Mouse (Mus musculus) E14TG2a.4 (cell line): ENCODE measurements around the gene Trappc3.
"Not testable (repeated sequence)": the region's sequence is repeated elsewhere in the genome, so short reads cannot be mapped to it uniquely, and the experiment has no call there.

Experiments
- H3K27me3 ChIP-seq: 2 replicates; pipeline ENCODE4 v1.6.1; 2014; ENCODE audit warnings: low read length, control low read depth; ENCODE audit not compliant: insufficient read depth
- H3K36me3 ChIP-seq: 2 replicates; pipeline ENCODE4 v1.6.1; 2014; ENCODE audit warnings: low read length, control low read depth; ENCODE audit not compliant: insufficient read depth
- H3K4me1 ChIP-seq: replicated peaks from 2 replicates; pipeline ENCODE4 v1.6.1; 2014; ENCODE audit warnings: low read depth, low read length, control low read depth
- H3K4me3 ChIP-seq: replicated peaks from 2 replicates; pipeline ENCODE4 v1.5.1; 2014; ENCODE audit warnings: mild to moderate bottlenecking, low read length
- H3K9me3 ChIP-seq: 2 replicates; pipeline ENCODE4 v1.6.1; 2014; ENCODE audit warnings: low read length, control low read depth
- CTCF ChIP-seq: conservative IDR thresholded peaks from 2 replicates; pipeline ENCODE4 v1.5.1; 2014; ENCODE audit warnings: low read length
- NANOG ChIP-seq: IDR thresholded peaks from 2 replicates; pipeline ENCODE4 v1.6.1; 2014; ENCODE audit warnings: borderline replicate concordance, low read length, mixed read lengths
- POU5F1 ChIP-seq: IDR thresholded peaks from 2 replicates; pipeline ENCODE4 v1.6.1; 2014; ENCODE audit warnings: low read length, borderline replicate concordance

The Trappc3 gene

DNA sequence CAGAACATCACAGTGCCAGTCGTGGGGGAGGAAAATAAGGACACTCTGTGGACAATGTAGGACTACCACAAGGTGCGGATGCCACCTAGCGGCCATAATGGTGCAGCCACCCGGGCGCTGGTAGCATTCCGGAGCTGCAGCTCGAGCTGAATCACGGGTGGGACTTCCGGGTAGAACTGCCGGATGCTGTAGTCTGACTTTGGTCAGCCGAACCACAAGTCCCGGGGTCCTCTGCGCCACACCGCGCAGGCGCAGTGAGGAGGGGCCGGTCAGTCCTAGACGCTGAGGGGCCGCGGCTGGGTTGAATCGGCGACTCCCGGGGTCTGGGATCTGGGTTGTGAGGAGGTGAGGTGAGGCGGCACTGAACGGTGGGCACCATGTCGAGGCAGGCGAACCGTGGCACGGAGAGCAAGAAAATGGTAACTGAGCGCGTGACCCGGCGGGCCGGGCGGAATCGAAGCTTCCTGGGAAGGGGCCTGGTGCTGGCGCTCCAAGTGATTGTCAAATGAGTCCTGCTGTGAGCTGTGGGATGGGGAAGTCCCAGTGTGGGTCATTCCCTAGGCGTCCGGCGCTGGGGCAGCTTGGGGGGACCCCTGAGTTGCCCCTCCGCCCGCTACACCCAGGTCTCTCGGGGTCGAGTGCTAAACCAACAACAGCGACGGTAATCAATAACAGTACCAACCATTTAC lies at the start of gene Trappc3:
Gene Trappc3 (plus strand): TSS at position 207 of the 689 bp plus-strand sequence.
- Histone ChIP-seq H3K9me3 (no peaks in the 10 kb centered on the region), H3K27me3 (peaks cover 14% of the 10 kb centered on the region), H3K4me3 (peak within 1 kb of the TSS; percentile 87), H3K4me1 (peaks cover 54% of the 10 kb centered on the region), H3K36me3 (0 out of 2 replicates have a peak, but pooled peaks cover 3% of the 10 kb centered on the region)
- TF ChIP-seq POU5F1 (no peak), CTCF (peak; percentile 95)

DNA sequence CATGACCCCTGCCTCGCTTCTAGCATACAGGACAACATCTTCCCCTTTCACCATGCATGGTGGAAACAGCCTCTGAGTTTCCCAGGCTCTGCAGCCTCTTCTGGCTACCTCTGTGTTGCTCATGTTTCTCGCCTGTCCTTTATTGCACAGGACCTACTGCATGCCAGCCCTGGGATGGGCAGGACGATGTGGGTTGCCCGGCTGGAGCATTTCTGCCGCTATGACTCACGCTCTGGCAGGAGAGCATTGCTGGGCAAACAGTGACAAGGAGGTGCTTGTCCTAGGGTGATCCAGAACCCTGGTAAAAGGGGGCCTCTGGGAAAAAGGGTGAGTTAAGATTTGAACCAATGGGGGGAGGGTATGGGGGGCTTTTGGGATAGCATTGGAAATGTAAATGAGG lies 44.4 kb upstream of the Trappc3 start:
- H3K36me3 ChIP-seq, result no peaks in the 10 kb centered on the region
- TF ChIP-seq NANOG, result no peak
- no peak for TF ChIP-seq POU5F1
- TF ChIP-seq CTCF, result no peak
- no peaks in the 10 kb centered on the region for H3K9me3 ChIP-seq

DNA sequence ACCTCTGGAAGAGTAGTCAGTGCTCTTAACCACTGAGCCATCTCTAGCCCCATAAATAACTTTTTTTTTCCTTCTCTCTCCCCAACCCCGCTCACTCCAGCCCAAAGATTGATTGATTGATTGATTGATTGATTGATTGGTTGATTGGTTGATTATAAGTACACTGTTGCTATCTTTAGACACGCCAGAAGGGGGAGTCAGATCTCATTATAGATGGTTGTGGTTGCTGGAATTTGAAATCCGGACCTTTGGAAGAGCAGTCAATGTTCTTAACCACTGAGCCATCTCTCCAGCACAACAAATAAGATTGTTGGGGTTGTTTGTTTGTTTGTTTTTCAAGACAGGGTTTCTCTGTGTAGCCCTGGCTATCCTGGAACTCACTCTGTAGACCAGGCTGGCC lies 42.6 kb upstream of the Trappc3 start:
- not testable (repeated sequence) for H3K9me3 ChIP-seq, H3K27me3 ChIP-seq, H3K36me3 ChIP-seq, H3K4me3 ChIP-seq, H3K4me1 ChIP-seq
- TF ChIP-seq CTCF, result peak; percentile 23

More for the DNA sequence above, 44.4 kb upstream of the Trappc3 start:
- Histone ChIP-seq H3K4me3 (no peak overlapping the region), H3K27me3 (no peaks in the 10 kb centered on the region), H3K4me1 (peaks cover 4% of the 10 kb centered on the region)

DNA sequence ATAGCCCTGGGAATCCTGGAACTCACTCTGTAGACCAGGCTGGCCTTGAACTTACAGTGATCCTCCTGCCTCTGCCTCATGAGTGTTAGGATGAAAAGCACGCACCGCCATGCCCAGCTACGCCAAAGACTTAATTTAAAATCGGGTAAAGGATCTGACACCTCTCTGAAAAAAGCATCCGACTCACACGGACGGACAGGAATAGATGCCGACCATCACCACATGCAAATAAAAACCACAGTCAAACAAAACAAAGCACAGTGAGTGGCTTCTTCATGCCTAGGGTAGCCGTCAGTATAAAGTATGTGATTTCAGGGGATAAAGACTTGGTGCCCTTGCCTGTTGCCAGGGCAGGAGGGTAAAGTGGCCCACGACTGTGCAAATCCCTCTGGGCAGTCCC lies 42.1 kb upstream of the Trappc3 start:
- Histone ChIP-seq H3K9me3 (no peaks in the 10 kb centered on the region), H3K4me3 (no peak overlapping the region), H3K27me3 (no peaks in the 10 kb centered on the region), H3K4me1 (peaks cover 5% of the 10 kb centered on the region), H3K36me3 (no peaks in the 10 kb centered on the region)
- TF ChIP-seq CTCF (no peak), POU5F1 (no peak), NANOG (no peak)

DNA sequence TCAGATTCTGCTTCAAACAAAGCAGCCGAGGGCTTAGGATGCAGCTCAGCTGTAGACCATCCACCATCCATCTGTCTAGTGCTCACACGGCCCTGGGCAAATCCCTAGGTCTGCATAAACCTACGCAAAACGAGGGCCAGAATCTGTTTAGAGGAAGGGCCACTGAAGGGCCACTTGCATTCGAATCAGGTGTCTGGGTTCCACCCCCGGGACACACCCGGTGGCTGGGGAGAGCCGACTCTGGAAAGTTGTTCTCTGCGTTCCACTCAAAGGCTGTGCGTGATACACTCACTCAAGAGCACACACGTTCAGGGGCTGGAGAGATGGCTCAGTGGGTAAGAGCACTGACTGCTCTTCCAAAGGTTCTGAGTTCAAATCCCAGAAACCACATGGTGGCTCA lies 39.5 kb upstream of the Trappc3 start:
- peaks cover 17% of the 10 kb centered on the region for H3K4me1 ChIP-seq
- TF ChIP-seq NANOG, result no peak
- no peak for TF ChIP-seq CTCF
- TF ChIP-seq POU5F1, result no peak
- H3K9me3 ChIP-seq, result no peaks in the 10 kb centered on the region

DNA sequence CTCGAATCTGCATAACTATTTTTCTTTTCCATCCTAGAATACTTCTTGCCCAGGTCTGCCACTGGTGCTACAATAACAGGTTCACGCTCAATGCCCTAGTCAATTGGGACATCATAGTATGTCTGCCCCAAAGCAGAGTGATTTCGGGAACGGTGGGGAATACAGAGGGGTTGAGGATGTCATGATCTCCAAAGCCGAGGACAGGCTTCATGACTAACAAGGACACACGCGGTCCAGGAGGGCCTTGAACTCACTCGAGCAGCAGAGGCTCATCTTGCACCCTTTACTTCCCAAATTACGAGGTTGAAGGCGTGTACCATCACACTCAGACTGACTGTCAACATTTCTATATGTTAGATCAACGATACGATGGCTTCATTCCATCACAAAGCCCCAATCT lies 35.5 kb upstream of the Trappc3 start:
- TF ChIP-seq POU5F1 (no peak), CTCF (no peak), NANOG (no peak)
- Histone ChIP-seq H3K27me3 (peaks cover 3% of the 10 kb centered on the region; the same call in 1 of the 2 replicates), H3K4me1 (peaks cover 43% of the 10 kb centered on the region), H3K9me3 (no peaks in the 10 kb centered on the region), H3K36me3 (peaks cover 11% of the 10 kb centered on the region), H3K4me3 (no peak overlapping the region)

More for the DNA sequence above, 39.5 kb upstream of the Trappc3 start:
- Histone ChIP-seq H3K4me3 (peak overlapping the region; percentile 54), H3K27me3 (peaks cover 3% of the 10 kb centered on the region; the same call in 1 of the 2 replicates), H3K36me3 (no peaks in the 10 kb centered on the region)

DNA sequence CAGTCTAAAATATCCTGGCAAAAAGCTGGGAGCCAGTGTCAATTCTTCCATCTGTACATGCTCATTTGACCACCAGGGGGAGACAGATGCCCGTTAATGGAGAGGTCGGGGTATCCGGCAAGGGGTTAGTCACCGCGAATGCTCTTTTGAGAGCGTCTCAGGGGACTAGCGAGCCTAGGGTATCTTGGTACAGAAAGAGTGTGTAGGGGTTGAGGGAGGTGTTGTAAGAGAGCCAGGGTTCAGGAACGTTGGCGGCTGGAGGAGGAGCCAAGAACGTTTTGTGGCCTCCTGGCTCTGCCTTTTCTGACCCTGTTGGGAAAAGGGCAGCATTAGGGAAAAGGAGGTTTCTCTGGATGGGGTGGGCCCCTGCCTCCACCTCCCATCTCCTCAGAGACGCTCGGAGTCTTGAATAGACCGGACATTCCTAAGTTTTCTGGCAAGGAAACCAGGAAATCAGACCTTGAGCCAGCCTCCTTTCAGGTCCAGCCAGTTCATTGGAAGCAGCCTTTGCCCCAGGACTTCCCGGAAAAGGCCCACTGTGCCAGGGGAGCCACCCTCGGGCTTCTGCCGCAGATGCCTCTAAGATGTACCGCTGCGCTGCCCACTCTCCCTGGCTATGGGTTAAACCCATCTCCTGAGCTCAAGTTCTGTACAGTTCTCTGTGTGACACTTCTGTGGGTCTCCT lies 34.9 kb upstream of the Trappc3 start:
- peaks cover 3% of the 10 kb centered on the region; the same call in 1 of the 2 replicates for H3K27me3 ChIP-seq
- H3K36me3 ChIP-seq, result peaks cover 17% of the 10 kb centered on the region
- peaks cover 44% of the 10 kb centered on the region for H3K4me1 ChIP-seq
- H3K4me3 ChIP-seq, result peak overlapping the region; percentile 69
- TF ChIP-seq CTCF, result peak; percentile 89
- TF ChIP-seq NANOG, result no peak
- TF ChIP-seq POU5F1, result no peak
- no peaks in the 10 kb centered on the region for H3K9me3 ChIP-seq

DNA sequence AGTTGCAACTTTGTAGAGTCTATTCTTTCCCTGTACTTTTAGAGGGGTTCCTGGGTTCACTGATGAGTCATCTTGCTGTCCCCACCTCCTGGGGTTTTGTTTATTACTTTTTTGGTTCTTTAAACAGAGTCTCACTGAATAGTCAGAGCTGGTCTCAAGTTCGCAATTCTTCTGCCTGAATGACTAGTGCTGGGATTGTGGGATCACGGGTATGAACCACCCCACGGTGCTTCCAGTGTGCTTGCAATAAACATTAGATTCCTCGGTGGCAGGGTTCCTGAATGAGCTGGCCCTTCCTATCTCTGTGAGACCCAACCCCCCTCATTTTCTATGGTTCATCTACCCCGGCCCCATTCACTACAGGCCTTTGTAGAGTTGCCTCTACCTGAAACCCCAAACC lies 34.0 kb upstream of the Trappc3 start:
- Histone ChIP-seq H3K4me1 (peaks cover 48% of the 10 kb centered on the region), H3K36me3 (peaks cover 26% of the 10 kb centered on the region), H3K9me3 (no peaks in the 10 kb centered on the region), H3K4me3 (no peak overlapping the region), H3K27me3 (peaks cover 10% of the 10 kb centered on the region)
- no peak for TF ChIP-seq NANOG
- TF ChIP-seq POU5F1, result no peak
- no peak for TF ChIP-seq CTCF
